Mouse (Mus musculus): ENCODE measurements around the gene Slc6a13. TPM values are rescaled to one million over a fixed set of nuclear protein-coding genes. Genes with fewer than 3 reads are reported as not detected.

Gene Slc6a13
- total and polyA plus RNA-seq, 2 experiments from 2014 or later: 7.3 to 7.8 TPM

DNA sequence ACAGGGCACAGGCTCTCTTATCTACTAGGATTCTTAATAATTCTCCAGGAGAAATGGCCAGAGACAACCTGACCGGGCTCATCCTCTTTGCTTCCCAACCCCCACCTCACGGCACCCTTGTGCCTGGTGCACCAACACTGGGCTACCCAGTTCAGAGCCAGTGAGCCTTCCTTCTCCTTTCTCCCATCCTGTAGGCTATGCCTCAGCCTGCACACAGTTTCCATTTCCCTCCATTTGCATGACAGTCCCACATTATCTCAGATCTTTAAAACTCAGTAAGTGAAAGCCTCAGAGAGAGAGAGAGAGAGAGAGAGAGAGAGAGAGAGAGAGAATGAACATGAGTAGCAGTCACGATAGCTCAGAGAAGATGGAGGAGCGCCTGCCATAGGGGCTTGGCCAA, 78.2 kb downstream of the Slc6a13 start:
- H3K36me3 ChIP-seq (replicated peaks; ENCODE audit: control insufficient read depth, insufficient read depth, low read length): no peaks in the 10 kb centered on the region
- no peaks in the 10 kb centered on the region for H3K4me1 ChIP-seq (ENCODE audit: control insufficient read depth, insufficient read depth)
- no peak overlapping the region for H3K4me2 ChIP-seq (ENCODE audit: low read depth, low read length)
- no peak overlapping the region for H3K4me3 ChIP-seq (ENCODE audit: low read depth, low read length)
- WGBS: 40% methylated on average over 4 of the region's 4 CpGs
- H3K9ac ChIP-seq (replicated peaks; ENCODE audit: low read depth, low read length): no peak overlapping the region
- 0 out of 2 replicates have a peak, but pooled peaks cover 10% of the 10 kb centered on the region for H3K27me3 ChIP-seq (ENCODE audit: control insufficient read depth, insufficient read depth, low read length)
- TF ChIP-seq EP300 (IDR thresholded peaks at IDR 0.05; ENCODE audit: low read depth) (no peak), CTCF (IDR thresholded peaks at IDR 0.05; ENCODE audit: low read depth) (no peak)
- H3K9me3 ChIP-seq (replicated peaks; ENCODE audit: control insufficient read depth, low read length): no peaks in the 10 kb centered on the region
- DNase-seq (ENCODE audit: low spot score) (no peak), ATAC-seq (ENCODE audit: insufficient read depth, low read depth) (no peak)
- H3K27ac ChIP-seq (ENCODE audit: low read depth): no peak overlapping the region

DNA sequence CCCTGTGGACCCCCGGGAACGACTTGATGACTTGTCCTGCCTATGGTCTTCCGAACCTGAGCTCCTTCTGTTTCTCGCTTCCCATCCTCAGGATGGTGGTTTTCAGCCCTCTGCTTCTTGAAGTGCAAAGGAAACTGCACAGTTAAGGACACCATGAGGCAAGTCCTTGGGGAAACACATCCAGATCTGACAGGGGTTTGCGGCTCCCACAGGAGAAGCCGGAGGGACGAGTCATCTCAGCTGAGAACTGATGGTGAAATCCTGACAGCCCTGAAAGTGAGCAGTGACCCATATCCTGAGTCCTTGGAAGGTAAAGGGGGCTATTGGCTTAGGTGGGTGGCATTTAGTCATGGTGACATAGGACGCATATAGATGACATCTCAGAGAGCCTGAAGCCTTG, 80.5 kb downstream of the Slc6a13 start:
- Histone ChIP-seq H3K9ac (replicated peaks; ENCODE audit: low read depth, low read length) (no peak overlapping the region), H3K27ac (ENCODE audit: low read depth) (no peak overlapping the region), H3K36me3 (replicated peaks; ENCODE audit: control insufficient read depth, insufficient read depth, low read length) (no peaks in the 10 kb centered on the region), H3K4me1 (ENCODE audit: control insufficient read depth, insufficient read depth) (no peaks in the 10 kb centered on the region), H3K4me2 (ENCODE audit: low read depth, low read length) (no peak overlapping the region), H3K27me3 (ENCODE audit: control insufficient read depth, insufficient read depth, low read length) (0 out of 2 replicates have a peak, but pooled peaks cover 14% of the 10 kb centered on the region), H3K9me3 (replicated peaks; ENCODE audit: control insufficient read depth, low read length) (no peaks in the 10 kb centered on the region), H3K4me3 (ENCODE audit: low read depth, low read length) (no peak overlapping the region)
- TF ChIP-seq CTCF (IDR thresholded peaks at IDR 0.05; ENCODE audit: low read depth) (no peak), EP300 (IDR thresholded peaks at IDR 0.05; ENCODE audit: low read depth) (no peak)
- WGBS: 69% methylated on average over 8 of the region's 8 CpGs
- ATAC-seq (ENCODE audit: insufficient read depth, low read depth): no peak
- DNase-seq (ENCODE audit: low spot score): no peak

DNA sequence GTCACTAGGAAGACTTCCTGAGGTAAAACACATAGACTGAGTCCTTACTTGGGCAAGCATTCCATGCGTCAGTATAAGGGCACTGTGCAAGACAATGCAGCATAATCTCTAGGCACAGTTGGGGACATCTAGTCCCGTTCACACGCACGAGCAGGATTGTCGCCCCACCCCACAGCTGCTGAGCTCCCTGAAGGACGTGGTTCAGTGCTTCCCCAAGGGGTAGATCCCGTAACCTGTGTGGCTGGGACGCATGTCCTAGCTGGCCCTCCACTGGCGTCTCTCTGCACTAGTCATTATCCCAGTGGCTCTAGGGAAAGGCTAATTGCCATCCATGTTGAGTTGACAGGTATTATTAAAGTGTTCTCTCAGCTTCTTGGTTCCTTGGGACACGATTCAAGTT, 82.0 kb downstream of the Slc6a13 start:
- H3K9ac ChIP-seq (replicated peaks; ENCODE audit: low read depth, low read length): no peak overlapping the region
- H3K27me3 ChIP-seq (ENCODE audit: control insufficient read depth, insufficient read depth, low read length): peaks cover 22% of the 10 kb centered on the region; the same call in 1 of the 2 replicates
- H3K4me2 ChIP-seq (ENCODE audit: low read depth, low read length): no peak overlapping the region
- H3K36me3 ChIP-seq (replicated peaks; ENCODE audit: control insufficient read depth, insufficient read depth, low read length): no peaks in the 10 kb centered on the region
- H3K27ac ChIP-seq (ENCODE audit: low read depth): no peak overlapping the region
- no peaks in the 10 kb centered on the region for H3K9me3 ChIP-seq (replicated peaks; ENCODE audit: control insufficient read depth, low read length)
- ATAC-seq (ENCODE audit: insufficient read depth, low read depth) (no peak), DNase-seq (ENCODE audit: low spot score) (no peak)
- H3K4me3 ChIP-seq (ENCODE audit: low read depth, low read length): no peak overlapping the region
- TF ChIP-seq CTCF (IDR thresholded peaks at IDR 0.05; ENCODE audit: low read depth) (no peak), EP300 (IDR thresholded peaks at IDR 0.05; ENCODE audit: low read depth) (no peak)
- 57% methylated on average over 10 of the region's 10 CpGs for WGBS
- no peaks in the 10 kb centered on the region for H3K4me1 ChIP-seq (ENCODE audit: control insufficient read depth, insufficient read depth)

GRCm38 (mm10) chr6:121385397-121385796, 85.4 kb downstream of the Slc6a13 start:
- H3K36me3 ChIP-seq (replicated peaks; ENCODE audit: control insufficient read depth, insufficient read depth, low read length): no peaks in the 10 kb centered on the region
- ATAC-seq (ENCODE audit: insufficient read depth, low read depth) (no peak), DNase-seq (ENCODE audit: low spot score) (no peak)
- WGBS: 79% methylated on average over 3 of the region's 3 CpGs
- H3K27ac ChIP-seq (ENCODE audit: low read depth): no peak overlapping the region
- H3K4me1 ChIP-seq (ENCODE audit: control insufficient read depth, insufficient read depth): no peaks in the 10 kb centered on the region
- no peaks in the 10 kb centered on the region for H3K9me3 ChIP-seq (replicated peaks; ENCODE audit: control insufficient read depth, low read length)
- H3K9ac ChIP-seq (replicated peaks; ENCODE audit: low read depth, low read length): no peak overlapping the region
- no peak overlapping the region for H3K4me3 ChIP-seq (ENCODE audit: low read depth, low read length)
- H3K4me2 ChIP-seq (ENCODE audit: low read depth, low read length): no peak overlapping the region
- H3K27me3 ChIP-seq (ENCODE audit: control insufficient read depth, insufficient read depth, low read length): peaks cover 22% of the 10 kb centered on the region; the same call in 1 of the 2 replicates
- no peak for TF ChIP-seq EP300 (IDR thresholded peaks at IDR 0.05; ENCODE audit: low read depth)
- no peak for TF ChIP-seq CTCF (IDR thresholded peaks at IDR 0.05; ENCODE audit: low read depth)

Small RNA genes lying within 50 kb of the gene (microRNA-seq; reads per million reads assigned to microRNA genes)
- not detected for gene Gm24855

Other genes starting within 250 kb of the Slc6a13 start
- 79.3 and 94.8 TPM in 2 replicates for gene Mical3, start 169.2 kb upstream of the Slc6a13 start, total RNA-seq (2014; rRNA removed; ENCODE audit: low replicate concordance)
- gene Mical3, start 169.2 kb upstream of the Slc6a13 start, polyA plus RNA-seq (2015; fragmentation: Nextera tagmentation; extraction: Ambion mirVana): 23.2 and 30.8 TPM in 2 replicates
- gene Pex26, start 116.6 kb upstream of the Slc6a13 start, total RNA-seq (2014; rRNA removed; ENCODE audit: low replicate concordance): 17.5 and 20.2 TPM in 2 replicates
- 4.6 and 5.0 TPM in 2 replicates for gene Pex26, start 116.6 kb upstream of the Slc6a13 start, polyA plus RNA-seq (2015; fragmentation: Nextera tagmentation; extraction: Ambion mirVana)
- 2.7 and 5.6 TPM in 2 replicates for gene Tuba8, start 89.5 kb upstream of the Slc6a13 start, total RNA-seq (2014; rRNA removed; ENCODE audit: low replicate concordance)
- 3.6 and 6.0 TPM in 2 replicates for gene Tuba8, start 89.5 kb upstream of the Slc6a13 start, polyA plus RNA-seq (2015; fragmentation: Nextera tagmentation; extraction: Ambion mirVana)
- gene Usp18, start 54.3 kb upstream of the Slc6a13 start, total RNA-seq (2014; rRNA removed; ENCODE audit: low replicate concordance): 8.3 and 13.3 TPM in 2 replicates
- gene Usp18, start 54.3 kb upstream of the Slc6a13 start, polyA plus RNA-seq (2015; fragmentation: Nextera tagmentation; extraction: Ambion mirVana): 4.0 and 5.2 TPM in 2 replicates
- gene Slc6a12, start 42.8 kb downstream of the Slc6a13 start, total RNA-seq (2014; rRNA removed; ENCODE audit: low replicate concordance): not detected in 2 replicates
- gene Slc6a12, start 42.8 kb downstream of the Slc6a13 start, polyA plus RNA-seq (2015; fragmentation: Nextera tagmentation; extraction: Ambion mirVana): 0.22 TPM in 1 of 2 replicates, not detected in the other
- not detected in 2 replicates for gene Iqsec3, start 173.5 kb downstream of the Slc6a13 start, total RNA-seq (2014; rRNA removed; ENCODE audit: low replicate concordance)
- 0.03 and 0.04 TPM in 2 replicates for gene Iqsec3, start 173.5 kb downstream of the Slc6a13 start, polyA plus RNA-seq (2015; fragmentation: Nextera tagmentation; extraction: Ambion mirVana)

Measured in heart, postnatal 0 days (tissue).